Mouse (Mus musculus): ENCODE results near the gene Wwox.

GRCm38 (mm10) chr8:114438236-114438635, 1.2 kb upstream of the Wwox start:
- TF ChIP-seq GATA1 (IDR thresholded peaks at IDR 0.05; ENCODE audit: borderline replicate concordance, low read length) (no peak), FLI1 (IDR thresholded peaks at IDR 0.05; ENCODE audit: low read length) (no peak)

All from megakaryocyte, embryonic 14.5 days (primary cell).